Mouse (Mus musculus) telencephalon, adult 2 months (tissue): Measurements from ENCODE around the gene Oit1.

Experiments
- DNase-seq: peaks from one replicate; pipeline ENCODE4 v3.0.0-alpha.2; 2011; ENCODE audit warnings: low read depth, low spot score

Oit1 gene

DNA sequence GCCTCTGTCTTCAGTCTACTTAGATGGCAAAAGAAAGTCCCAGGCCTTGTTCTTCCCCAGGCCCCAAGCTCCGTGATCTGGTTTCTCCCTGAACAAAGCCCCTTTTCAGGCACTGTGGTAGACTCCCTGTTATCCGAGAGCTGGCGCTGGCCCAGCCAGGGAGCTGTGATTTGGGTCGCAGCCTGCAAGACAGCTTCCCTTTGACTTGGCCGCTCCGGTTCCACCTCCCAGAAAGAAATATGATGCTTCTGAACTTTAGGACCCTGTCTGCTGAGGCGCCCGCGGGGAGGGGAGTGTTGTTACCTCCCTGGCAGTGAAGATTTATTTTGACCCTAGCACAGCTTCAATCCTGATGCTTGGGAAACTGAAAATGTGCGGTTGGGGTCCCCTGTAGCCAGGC, 42.6 kb downstream of the Oit1 start:
- no peak for DNase-seq

DNA sequence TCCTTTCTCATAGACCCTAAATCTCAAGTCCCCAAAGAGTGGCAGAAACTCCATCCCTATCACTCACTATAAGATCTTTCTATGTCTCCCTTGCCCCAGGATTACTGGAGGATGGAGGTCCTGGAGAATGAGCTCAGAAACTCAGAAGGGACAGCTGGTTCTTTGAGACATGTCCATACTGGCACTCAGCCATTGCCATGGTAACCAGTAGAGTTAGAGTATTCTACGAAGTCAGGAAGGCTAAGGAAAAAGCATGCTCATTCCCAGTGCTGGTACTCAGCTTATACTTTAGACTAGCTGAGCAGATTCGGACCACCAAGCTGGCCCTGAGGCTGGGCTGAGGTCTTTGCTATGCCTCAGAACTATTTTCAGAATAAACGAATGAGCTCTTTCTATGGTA, 44.0 kb downstream of the Oit1 start:
- DNase-seq: no peak

- DNase-seq: no peak
Observed at GRCm38 (mm10) chr14:8332314-8333252, 46.0 kb downstream of the Oit1 start.

- no peak for DNase-seq
Observed at GRCm38 (mm10) chr14:8331307-8331905, 47.1 kb downstream of the Oit1 start.

DNA sequence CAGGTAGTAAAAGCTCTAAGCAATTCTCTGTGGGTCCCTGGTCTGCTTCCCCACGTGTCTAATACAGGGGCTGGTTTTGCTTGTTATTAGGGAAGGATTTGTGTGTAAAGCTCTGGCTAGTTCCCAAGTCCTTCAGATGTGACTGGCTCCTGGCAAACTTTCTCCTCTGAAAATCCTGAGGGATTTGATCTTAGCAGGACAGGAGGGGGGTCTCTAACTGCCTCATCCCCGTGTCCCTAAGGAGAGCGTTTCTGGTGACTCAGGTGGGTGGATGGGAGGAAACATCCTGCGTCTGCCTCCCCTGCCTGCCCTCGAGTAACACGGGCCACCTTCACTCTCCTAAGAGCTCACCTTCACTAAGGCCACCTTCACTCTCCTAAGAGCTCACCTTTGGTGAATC, 48.2 kb downstream of the Oit1 start:
- DNase-seq: no peak

- DNase-seq: no peak
Observed at GRCm38 (mm10) chr14:8329552-8329951, 49.0 kb downstream of the Oit1 start.

DNA sequence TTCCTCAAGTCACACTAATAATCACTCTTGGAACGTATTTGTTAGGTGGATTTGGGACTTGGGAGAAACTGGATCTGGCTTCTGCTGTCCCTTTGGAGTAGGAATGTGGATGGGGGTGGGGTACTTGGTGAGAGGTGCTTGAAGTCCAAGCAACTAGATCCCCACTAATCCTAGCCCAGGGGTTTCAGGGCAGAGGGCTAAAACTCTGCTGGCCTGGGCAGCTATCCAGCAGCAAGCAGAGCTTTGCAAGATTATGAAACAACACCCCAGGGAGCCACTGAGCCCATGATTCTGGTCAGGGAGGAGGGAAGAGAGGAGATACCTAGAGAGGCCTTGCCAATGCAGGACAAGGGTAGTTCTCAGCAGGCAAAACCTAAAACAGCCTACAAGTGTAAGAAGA, 51.2 kb downstream of the Oit1 start:
- no peak for DNase-seq

DNA sequence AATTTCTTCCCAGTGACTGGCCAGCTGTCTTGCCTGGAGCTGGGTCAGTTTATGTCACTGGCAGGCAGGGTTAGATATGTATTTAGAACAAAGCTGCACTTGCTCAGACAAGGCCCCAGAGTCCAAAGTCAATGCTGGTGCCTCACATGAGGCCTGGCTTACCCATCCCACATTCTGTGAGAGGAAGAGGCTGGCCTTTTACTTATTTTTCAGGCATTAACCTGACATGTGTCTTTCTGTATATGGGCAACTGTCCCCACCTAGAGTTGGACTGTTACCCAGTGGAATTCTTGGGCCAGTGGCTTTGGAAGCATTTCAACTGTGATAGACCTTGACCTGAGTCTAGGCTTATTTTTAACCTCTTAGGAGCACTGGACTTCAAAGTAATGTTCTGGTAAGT, 51.6 kb downstream of the Oit1 start:
- no peak for DNase-seq

DNA sequence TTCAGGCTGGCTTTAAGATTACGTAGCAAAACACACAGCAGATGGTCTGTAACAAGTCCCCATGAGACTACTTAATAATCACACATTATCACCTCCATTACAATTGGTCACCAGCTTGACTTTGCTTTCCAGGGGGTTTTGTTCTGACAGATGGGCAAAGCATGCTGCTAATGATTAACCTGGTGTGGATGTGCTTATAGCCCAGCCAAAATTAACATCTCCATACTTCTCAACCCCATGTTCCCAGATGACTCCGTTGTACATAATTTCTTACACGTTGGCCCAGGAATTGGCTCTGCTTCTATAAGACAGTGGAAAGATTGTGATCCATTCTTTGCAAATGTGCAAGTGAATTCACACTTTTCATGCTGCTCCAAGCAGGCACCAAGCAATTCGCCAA, 52.8 kb downstream of the Oit1 start:
- DNase-seq: no peak

DNA sequence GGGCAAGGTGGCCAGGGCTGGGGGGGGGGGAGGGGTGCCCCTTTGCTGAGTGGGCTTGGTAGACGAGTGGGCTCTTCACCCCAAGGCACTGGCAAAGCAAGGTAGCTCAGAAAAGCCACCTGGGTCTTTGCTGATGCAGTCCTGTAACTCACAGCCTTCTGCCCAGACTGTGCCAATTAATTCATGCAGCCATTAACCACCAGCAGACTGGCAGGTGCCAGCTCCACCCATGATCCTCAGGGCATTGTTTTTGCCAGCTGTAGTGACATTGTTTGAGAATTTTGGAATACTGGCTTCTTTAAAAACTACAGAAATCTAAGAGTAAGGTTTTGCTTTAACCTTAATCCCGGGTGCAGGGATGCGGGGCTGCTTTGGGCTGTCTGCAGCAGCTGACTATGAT, 58.0 kb downstream of the Oit1 start:
- DNase-seq: no peak

- no peak for DNase-seq
Observed at GRCm38 (mm10) chr14:8317194-8318097, 61.1 kb downstream of the Oit1 start, which contains the start of gene Fam107a. TSS of gene Fam107a (minus strand) at chr14:8318023.

GRCm38 (mm10) chr14:8316366-8317193, 62.0 kb downstream of the Oit1 start:
- no peak for DNase-seq

DNA sequence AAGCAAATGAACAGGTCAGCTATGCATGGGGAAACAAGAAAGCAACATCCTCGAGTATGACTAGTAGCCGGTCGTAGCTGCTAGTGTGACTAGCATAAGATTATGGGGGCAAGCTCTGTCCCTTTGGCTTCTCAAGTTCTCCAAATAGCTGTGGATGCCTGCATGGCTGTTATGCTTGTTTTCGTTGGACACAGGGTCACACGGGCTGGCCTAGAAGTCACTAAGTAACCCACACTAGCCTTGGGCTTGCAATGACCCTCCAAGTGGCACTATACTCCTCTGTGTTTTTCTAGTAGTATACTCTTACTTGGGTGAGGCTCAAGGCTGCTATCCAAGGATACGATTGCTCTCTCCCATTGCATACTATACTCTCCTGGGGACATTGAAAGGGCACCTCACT, 63.4 kb downstream of the Oit1 start:
- DNase-seq: no peak

DNA sequence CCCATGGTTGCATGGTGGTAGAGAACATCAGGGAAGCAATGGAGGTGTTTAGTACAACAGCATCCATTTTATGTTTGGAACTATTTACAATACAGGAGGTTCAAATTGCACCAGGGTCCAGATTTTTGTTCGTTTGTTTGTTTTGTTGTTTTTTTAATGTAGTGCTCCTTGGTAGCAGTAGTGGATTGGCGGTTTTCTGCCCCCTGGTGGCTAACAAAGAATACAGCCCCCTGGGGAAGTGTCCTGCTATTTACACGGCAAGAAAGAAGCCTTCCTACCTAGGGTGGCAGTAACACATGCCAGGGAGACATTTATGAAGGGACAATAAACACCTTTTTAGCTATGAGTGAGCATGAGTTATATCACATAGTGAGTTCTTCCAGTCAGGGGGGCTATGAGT, 64.0 kb downstream of the Oit1 start:
- DNase-seq: no peak

GRCm38 (mm10) chr14:8313877-8314276, 64.7 kb downstream of the Oit1 start:
- DNase-seq: no peak

GRCm38 (mm10) chr14:8309621-8310141, 68.9 kb downstream of the Oit1 start:
- DNase-seq: no peak

GRCm38 (mm10) chr14:8308650-8309049, 69.9 kb downstream of the Oit1 start:
- no peak for DNase-seq

GRCm38 (mm10) chr14:8306884-8307283, 71.7 kb downstream of the Oit1 start:
- DNase-seq: no peak

DNA sequence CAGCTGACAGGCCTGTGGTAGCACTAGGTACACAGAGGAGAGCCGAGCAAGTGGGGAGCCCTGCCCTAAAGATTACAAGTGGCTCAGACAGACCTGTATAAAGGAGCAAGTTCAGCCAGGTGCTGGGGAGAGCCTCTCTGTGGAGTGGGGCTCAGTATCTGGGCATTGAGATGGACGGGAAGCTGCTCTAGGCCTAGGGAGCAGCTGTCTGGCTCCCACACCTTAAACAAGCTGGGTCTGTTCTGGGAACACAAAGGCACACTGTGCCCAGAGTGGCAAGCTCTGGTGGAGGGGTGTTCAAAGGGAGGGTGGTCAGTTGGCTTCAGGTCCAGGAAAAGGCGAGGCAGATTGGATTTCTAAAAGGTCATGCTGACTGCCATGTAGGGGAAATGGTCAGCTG, 73.5 kb downstream of the Oit1 start:
- no peak for DNase-seq

DNA sequence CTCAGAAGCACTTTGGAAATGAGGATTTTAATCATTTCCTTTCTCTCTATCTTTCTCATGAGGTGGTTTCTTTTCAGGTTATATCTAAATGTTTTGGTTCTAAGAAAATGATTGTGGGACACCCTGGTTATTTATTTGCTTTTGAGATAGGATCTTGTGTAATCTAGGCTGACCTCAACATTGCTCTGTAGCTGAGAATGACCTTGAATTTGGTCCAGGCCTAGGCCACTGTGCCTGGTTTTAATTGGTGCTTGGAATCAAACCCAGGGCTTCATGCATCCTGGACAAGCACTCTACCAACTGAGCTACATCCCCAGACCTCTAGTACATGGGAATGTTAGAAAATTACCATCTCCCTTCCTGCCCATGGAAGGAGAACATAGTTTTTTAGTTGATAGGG, 74.5 kb downstream of the Oit1 start:
- no peak for DNase-seq

DNA sequence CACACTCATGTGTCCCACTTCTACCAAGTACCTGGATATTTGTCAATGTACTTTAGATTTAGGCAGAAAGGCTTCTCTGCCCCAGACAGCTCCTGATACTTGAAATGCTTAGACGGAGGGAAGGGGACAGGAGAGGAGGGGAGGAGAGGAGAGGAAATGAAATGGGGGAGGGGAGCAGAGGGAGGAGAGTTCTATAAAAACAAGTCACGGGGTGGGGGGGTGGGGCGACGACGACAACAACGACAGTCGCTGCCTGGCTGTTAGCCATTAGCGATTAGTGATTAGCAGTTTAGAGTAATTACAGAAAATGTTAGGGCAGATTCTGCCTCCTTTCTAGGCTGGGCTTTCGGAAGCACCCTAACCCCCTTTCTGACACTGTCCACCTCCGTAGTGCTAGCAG, 75.9 kb downstream of the Oit1 start:
- no peak for DNase-seq
